Mouse (Mus musculus) intestine, embryonic 16.5 days (tissue): ENCODE data around the gene Dnaic1. TPM values are rescaled to one million over a fixed set of nuclear protein-coding genes. Genes with fewer than 3 reads are reported as not detected.

Experiments used
- ATAC-seq: fragments of 200-750 bp; cut with Nextera tagmentation; 2 replicates; pipeline ENCODE4 v1.8.0; 2017; ENCODE audit warnings: moderate TSS enrichment, moderate library complexity
- H3K27ac ChIP-seq: fragments of 300-500 bp; sonication (generic); 2 replicates; pipeline ENCODE4 v1.5.1; 2014; ENCODE audit warnings: mild to moderate bottlenecking, low read length
- H3K27me3 ChIP-seq: fragments of 300-500 bp; sonication (generic); replicated peaks from 2 replicates; pipeline ENCODE4 v1.6.1; 2014; ENCODE audit warnings: low read length, control low read depth, mixed read lengths; ENCODE audit not compliant: control insufficient read depth, insufficient read depth
- H3K36me3 ChIP-seq: fragments of 300-500 bp; sonication (generic); 2 replicates; pipeline ENCODE4 v1.6.1; 2014; ENCODE audit warnings: low read length, control low read depth; ENCODE audit not compliant: control insufficient read depth, insufficient read depth
- H3K4me1 ChIP-seq: fragments of 300-500 bp; sonication (generic); 2 replicates; pipeline ENCODE4 v1.6.1; 2014; ENCODE audit warnings: low read length, control low read depth, mixed read lengths; ENCODE audit not compliant: control insufficient read depth, insufficient read depth
- H3K4me2 ChIP-seq: fragments of 300-500 bp; sonication (generic); 2 replicates; pipeline ENCODE4 v1.6.1; 2014; ENCODE audit warnings: low read depth, low read length, control low read depth
- H3K4me3 ChIP-seq: fragments of 300-500 bp; sonication (generic); 2 replicates; pipeline ENCODE4 v1.5.1; 2014; ENCODE audit warnings: mild to moderate bottlenecking, low read length
- H3K9ac ChIP-seq: fragments of 300-500 bp; sonication (generic); 2 replicates; pipeline ENCODE4 v1.6.1; 2014; ENCODE audit warnings: low read depth, low read length
- H3K9me3 ChIP-seq: fragments of 300-500 bp; sonication (generic); 2 replicates; pipeline ENCODE4 v1.6.1; 2016; ENCODE audit warnings: low read length, control low read depth; ENCODE audit not compliant: control insufficient read depth
- whole genome bisulfite sequencing: fragments of 180-500 bp; shearing (Covaris S2); extraction: QIAGEN DNeasy Blood & Tissue Kit; methylation state at CpG from one replicate; pipeline ENCODE4 v1.1.7; 2014; 5-methylcytosine and 5-hydroxymethylcytosine counted together
- polyA plus RNA-seq: library from polyadenylated mRNA; unstranded; fragments of >200 nt; fragmentation: Nextera tagmentation; extraction: Ambion mirVana; gene quantifications from 2 replicates; pipeline ENCODE4 v1.2.1, GENCODE M21; 2015

The Dnaic1 gene
- polyA plus RNA-seq, 1 experiment from 2014 or later: 4.2 TPM

DNA sequence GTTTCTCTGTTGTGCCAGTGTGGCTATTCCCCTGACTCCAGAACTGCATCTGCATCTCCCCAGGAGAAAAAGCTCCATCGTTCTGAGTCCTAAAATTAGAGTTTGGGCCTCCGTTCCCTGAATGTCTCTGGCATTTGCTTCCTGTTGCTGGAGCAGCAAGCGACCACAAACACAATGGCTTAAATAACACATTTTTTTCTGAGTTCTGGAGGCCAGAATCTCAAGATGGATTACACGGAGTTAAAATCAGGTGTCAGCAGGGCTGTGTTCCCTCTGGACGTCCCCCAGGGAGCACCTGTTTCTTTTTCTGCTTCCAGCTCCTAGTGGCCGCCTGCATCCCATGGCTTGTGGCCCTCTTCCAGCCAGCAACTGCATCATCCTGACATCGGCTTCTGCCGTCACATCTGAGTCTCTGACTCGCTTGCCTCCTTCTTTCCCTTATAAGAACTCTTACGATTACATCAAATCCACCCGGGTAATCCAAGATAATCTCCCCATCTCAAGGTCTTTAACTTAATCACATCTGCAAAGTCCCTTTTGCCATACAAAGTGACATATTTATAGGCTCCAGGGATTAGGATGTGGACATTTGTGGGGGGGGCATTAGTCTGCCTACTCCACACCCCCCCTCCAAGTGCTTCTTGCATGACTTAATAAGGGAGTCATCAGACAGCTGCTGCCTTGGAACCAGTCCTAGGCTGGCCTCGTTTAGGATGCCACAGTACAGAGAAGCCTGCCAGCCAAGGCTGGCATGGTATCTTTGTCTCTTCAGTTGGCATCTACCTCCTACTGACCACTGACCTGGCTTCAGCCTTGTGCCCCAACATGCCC, 49.6 kb downstream of the Dnaic1 start:
- WGBS: 38% methylated on average over 12 of the region's 12 CpGs
- ATAC-seq: no peak
- no peak overlapping the region for H3K4me2 ChIP-seq
- no peaks in the 10 kb centered on the region for H3K9me3 ChIP-seq
- H3K4me3 ChIP-seq: no peak overlapping the region
- H3K36me3 ChIP-seq: no peaks in the 10 kb centered on the region
- no peaks in the 10 kb centered on the region for H3K4me1 ChIP-seq
- no peaks in the 10 kb centered on the region; the same call in 1 of the 2 replicates for H3K27me3 ChIP-seq
- H3K9ac ChIP-seq: no peak overlapping the region
- no peak overlapping the region for H3K27ac ChIP-seq

DNA sequence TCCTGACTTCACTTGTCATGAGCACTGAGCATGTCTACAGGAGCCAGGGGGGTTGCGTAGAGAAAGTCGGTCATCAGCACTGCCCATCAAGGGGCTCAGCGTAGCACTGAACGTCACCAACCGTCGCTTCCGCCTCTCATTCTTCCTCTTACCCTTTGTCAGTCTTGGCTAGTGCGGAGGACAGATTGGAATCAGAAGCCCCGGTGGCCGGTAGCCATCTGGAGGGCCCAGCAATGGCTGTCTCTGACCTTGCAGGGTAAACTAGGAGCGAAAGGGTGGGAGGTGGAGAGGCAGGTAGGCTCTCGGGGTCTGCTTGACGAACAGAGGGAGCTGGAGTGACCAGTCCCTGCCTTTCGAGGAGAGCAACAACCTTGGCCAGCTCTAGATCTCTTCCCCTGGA, 52.5 kb downstream of the Dnaic1 start:
- Histone ChIP-seq H3K27me3 (no peaks in the 10 kb centered on the region), H3K36me3 (no peaks in the 10 kb centered on the region), H3K27ac (no peak overlapping the region), H3K4me2 (no peak overlapping the region), H3K9ac (no peak overlapping the region), H3K9me3 (no peaks in the 10 kb centered on the region), H3K4me1 (no peaks in the 10 kb centered on the region), H3K4me3 (no peak overlapping the region)
- WGBS: 87% methylated on average over 14 of the region's 14 CpGs
- no peak for ATAC-seq

DNA sequence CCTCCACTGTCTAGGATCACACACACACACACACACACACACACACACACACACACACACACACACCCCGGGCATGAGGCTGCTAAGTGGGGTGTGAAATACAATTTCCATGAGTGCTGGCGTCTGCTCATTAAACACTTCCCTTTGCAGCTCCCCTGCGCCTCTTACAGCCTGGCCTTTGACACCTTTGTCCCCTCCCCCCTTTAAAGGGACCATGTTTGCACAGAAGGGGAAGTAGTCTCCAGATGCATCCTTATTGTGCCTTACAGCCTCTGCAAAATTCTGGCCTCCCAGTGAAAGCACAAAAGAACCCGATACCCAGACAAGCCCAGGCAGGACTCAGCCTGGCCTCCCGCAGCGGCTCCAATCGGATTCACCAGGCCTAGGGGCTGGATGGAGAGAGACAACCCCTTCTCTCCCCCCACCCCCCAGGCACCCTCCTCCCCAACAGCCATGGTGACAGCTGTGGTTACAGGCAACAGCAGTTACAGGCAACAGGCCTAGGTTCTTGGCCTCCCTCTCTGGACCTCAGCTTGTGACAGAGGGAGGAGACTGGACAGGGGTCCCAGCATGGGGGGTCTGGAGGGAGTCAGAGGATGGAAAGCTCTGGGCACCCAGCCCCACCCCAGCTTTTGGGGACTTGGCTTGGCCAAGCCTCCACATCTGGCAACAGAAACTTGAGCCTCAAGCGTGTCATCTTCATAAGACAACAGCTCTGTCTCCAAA, 58.8 kb downstream of the Dnaic1 start:
- H3K27me3 ChIP-seq: no peaks in the 10 kb centered on the region
- H3K27ac ChIP-seq: peak overlapping the region; percentile 60
- H3K36me3 ChIP-seq: no peaks in the 10 kb centered on the region
- H3K4me2 ChIP-seq: no peak overlapping the region
- peaks cover 16% of the 10 kb centered on the region for H3K4me1 ChIP-seq
- peak; percentile 71 for ATAC-seq
- 17% methylated on average over 8 of the region's 8 CpGs for WGBS
- H3K9ac ChIP-seq: 0 out of 2 replicates have a peak overlapping the region, but pooled peaks have one; percentile 3
- no peaks in the 10 kb centered on the region for H3K9me3 ChIP-seq
- H3K4me3 ChIP-seq: no peak overlapping the region

DNA sequence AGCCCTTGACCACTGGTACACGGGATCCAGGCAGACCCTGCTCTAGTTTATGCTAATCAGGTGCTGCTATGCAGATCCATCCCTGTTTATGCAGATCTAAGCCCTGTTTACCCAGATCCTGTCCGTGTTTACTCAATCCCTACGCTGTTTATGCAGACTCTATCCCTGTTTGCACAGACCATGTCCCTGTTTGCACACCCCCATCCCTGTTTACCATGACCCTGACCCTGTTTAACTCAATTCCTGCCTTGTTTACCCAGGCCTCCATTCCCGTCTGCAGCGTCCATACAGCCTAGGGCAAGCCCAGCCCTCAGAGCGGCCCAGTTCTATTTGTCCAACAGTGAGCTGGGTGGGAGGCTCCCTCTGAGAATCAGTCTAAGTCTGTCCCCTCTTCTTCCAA, 60.6 kb downstream of the Dnaic1 start:
- peak; percentile 59 for ATAC-seq
- Histone ChIP-seq H3K27me3 (no peaks in the 10 kb centered on the region), H3K9ac (no peak overlapping the region), H3K4me1 (peaks cover 16% of the 10 kb centered on the region), H3K36me3 (no peaks in the 10 kb centered on the region), H3K4me3 (no peak overlapping the region), H3K4me2 (no peak overlapping the region), H3K27ac (peak overlapping the region; percentile 53), H3K9me3 (no peaks in the 10 kb centered on the region)
- WGBS: 18% methylated on average over 6 of the region's 6 CpGs

DNA sequence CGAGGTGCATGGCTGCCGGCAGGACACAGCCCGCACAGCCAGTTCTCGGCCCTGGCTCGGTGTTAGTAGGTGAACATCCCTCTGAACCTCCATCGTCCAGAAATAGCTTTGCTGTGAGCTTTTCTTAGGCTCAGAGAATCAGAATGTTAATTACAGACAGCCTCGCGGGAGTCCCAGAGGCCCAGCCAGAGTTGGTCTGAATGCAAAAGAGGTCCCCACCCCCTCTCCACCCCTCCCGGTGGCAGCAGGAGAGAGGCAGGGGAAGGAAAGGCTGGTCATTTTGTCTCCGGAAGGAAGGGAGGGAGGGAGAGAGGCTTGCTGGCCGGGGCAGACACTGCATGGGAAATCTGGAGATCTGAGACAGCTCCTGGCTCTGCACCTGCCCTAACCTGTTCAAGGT, 61.8 kb downstream of the Dnaic1 start:
- no peaks in the 10 kb centered on the region for H3K9me3 ChIP-seq
- no peaks in the 10 kb centered on the region for H3K27me3 ChIP-seq
- H3K4me2 ChIP-seq: 0 out of 2 replicates have a peak overlapping the region, but pooled peaks have one; percentile 16
- peaks cover 22% of the 10 kb centered on the region for H3K4me1 ChIP-seq
- H3K9ac ChIP-seq: peak overlapping the region; percentile 27
- peak overlapping the region; percentile 53 for H3K27ac ChIP-seq
- 7% methylated on average over 11 of the region's 11 CpGs for WGBS
- no peak for ATAC-seq
- no peak overlapping the region for H3K4me3 ChIP-seq
- H3K36me3 ChIP-seq: no peaks in the 10 kb centered on the region

DNA sequence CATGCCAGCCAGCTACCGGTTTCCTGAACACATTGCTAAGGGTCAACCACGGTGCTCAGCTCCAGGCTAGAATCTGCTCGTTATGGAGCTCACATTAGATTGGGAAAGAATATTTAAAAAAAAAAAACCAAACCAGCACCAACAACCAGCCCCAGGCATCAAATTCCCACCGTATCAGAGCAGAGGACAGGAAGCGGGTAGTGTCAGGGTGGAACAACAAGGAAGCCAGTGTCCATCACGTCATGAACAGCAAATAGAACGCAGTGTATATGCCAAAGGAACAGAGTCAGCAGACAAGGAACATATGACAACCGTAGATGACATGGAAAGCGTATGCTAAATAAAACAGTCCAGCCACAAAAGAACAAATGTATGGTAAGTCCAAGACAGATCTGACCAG, 63.4 kb downstream of the Dnaic1 start:
- 77% methylated on average over 9 of the region's 9 CpGs for WGBS

DNA sequence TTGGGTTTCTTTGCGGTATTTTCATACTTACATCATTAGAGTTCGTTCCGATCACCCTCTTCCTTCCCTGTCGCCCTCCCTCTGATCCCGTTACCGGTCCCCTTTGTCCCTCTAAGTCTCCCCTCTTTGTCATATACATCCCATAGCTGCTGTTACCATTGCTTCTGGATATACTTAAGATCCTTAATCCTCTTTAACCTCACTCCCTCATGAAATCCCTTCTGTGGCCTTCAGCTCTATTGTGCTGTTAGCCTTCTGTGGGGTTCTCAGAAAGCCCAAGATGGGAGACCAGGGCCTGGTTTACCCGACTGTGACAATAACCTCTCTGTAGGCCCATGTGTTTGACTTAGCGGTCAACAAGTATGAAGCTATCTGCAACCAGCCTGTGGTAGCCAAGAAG, 65.1 kb downstream of the Dnaic1 start:
- H3K4me1 ChIP-seq: peaks cover 23% of the 10 kb centered on the region
- 96% methylated on average over 8 of the region's 8 CpGs for WGBS
- no peak overlapping the region for H3K27ac ChIP-seq
- no peak for ATAC-seq
- H3K9me3 ChIP-seq: no peaks in the 10 kb centered on the region
- no peak overlapping the region for H3K9ac ChIP-seq
- H3K4me3 ChIP-seq: no peak overlapping the region
- no peaks in the 10 kb centered on the region for H3K27me3 ChIP-seq
- no peak overlapping the region for H3K4me2 ChIP-seq
- H3K36me3 ChIP-seq: no peaks in the 10 kb centered on the region

More for the DNA sequence above, 63.4 kb downstream of the Dnaic1 start:
- H3K27me3 ChIP-seq: no peaks in the 10 kb centered on the region
- no peak overlapping the region for H3K27ac ChIP-seq
- H3K4me2 ChIP-seq: no peak overlapping the region
- no peak for ATAC-seq
- no peaks in the 10 kb centered on the region for H3K36me3 ChIP-seq
- peaks cover 25% of the 10 kb centered on the region for H3K4me1 ChIP-seq
- H3K4me3 ChIP-seq: no peak overlapping the region
- no peaks in the 10 kb centered on the region for H3K9me3 ChIP-seq
- no peak overlapping the region for H3K9ac ChIP-seq

DNA sequence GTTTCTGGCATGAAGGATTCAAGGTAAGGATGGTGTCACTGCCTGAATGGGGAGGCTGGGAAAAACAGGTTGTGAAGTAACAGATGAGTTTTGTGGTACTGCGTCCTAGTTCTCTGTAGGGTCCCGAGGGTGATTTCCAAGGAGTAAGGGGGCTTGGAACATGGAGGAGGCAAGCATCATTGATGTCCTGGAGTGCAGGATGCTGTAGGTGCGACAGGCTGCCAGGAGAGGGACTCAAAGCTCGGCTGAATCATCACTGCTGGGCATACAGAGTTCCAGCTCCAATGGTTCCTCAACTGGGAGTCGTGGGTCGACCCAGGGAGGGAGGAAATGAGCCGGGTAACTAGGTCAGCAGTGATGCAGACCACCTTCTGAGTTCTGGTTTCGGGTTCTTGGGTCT, 65.6 kb downstream of the Dnaic1 start:
- no peak overlapping the region for H3K9ac ChIP-seq
- H3K36me3 ChIP-seq: no peaks in the 10 kb centered on the region
- no peak for ATAC-seq
- WGBS: 69% methylated on average over 8 of the region's 8 CpGs
- no peak overlapping the region for H3K4me3 ChIP-seq
- peaks cover 24% of the 10 kb centered on the region for H3K4me1 ChIP-seq
- H3K27me3 ChIP-seq: no peaks in the 10 kb centered on the region
- H3K4me2 ChIP-seq: no peak overlapping the region
- H3K27ac ChIP-seq: no peak overlapping the region
- H3K9me3 ChIP-seq: no peaks in the 10 kb centered on the region

DNA sequence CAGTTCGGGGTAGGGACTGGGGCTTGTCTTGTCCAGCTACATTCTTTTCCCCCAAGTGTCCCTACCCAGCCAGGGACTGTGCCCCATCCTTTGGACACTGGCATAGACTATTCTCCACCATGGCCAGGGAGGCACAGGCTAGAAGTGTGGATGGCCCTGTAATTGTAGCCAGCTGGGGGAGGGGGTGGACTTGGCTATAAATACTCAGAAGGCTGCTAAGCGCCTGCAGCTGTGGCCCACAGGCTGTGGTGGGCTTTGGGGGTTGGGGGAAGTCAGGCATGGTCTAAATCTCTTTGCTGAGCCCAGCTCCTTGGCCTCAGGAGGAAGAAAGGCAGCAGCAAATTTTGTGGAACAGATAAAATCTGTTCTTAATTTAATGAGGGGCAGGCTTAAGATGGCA, 66.3 kb downstream of the Dnaic1 start:
- Histone ChIP-seq H3K27me3 (no peaks in the 10 kb centered on the region), H3K4me2 (no peak overlapping the region), H3K9ac (peak overlapping the region; percentile 12; the same call in 1 of the 2 replicates), H3K4me1 (peaks cover 24% of the 10 kb centered on the region), H3K36me3 (no peaks in the 10 kb centered on the region), H3K4me3 (no peak overlapping the region), H3K27ac (no peak overlapping the region), H3K9me3 (no peaks in the 10 kb centered on the region)
- 54% methylated on average over 2 of the region's 2 CpGs for WGBS
- ATAC-seq: no peak
